Mouse (Mus musculus): ENCODE data around the gene Pqlc3.

The Pqlc3 gene

GRCm38 (mm10) chr12:17009466-17009865, 9.3 kb upstream of the Pqlc3 start:
- in situ Hi-C loops (cut with MboI, MseI): loop anchor here (5.0 kb wide), 1 partner anchor 207 kb away; the partner anchor contains the start of gene Greb1

GRCm38 (mm10) chr12:17001211-17001610, 1.0 kb upstream of the Pqlc3 start:
- in situ Hi-C loops (cut with MboI, MseI): no loop called here

GRCm38 (mm10) chr12:17000628-17001027, 420 bp upstream of the Pqlc3 start:
- in situ Hi-C loops (cut with MboI, MseI): no loop called here

- in situ Hi-C loops (cut with MboI, MseI): no loop called here
Observed at GRCm38 (mm10) chr12:16999146-16999545, 1.1 kb downstream of the Pqlc3 start.

- in situ Hi-C loops (cut with MboI, MseI): no loop called here
Observed at GRCm38 (mm10) chr12:16996886-16997462, 3.2 kb downstream of the Pqlc3 start.

GRCm38 (mm10) chr12:16996281-16996680, 3.9 kb downstream of the Pqlc3 start:
- in situ Hi-C loops (cut with MboI, MseI): no loop called here

- in situ Hi-C loops (cut with MboI, MseI): no loop called here
Observed at GRCm38 (mm10) chr12:16994291-16994690, 5.9 kb downstream of the Pqlc3 start.

- in situ Hi-C loops (cut with MboI, MseI): no loop called here
Observed at GRCm38 (mm10) chr12:16992355-16992754, 7.9 kb downstream of the Pqlc3 start.

- in situ Hi-C loops (cut with MboI, MseI): no loop called here
Observed at GRCm38 (mm10) chr12:16991376-16991775, 8.8 kb downstream of the Pqlc3 start.

GRCm38 (mm10) chr12:16985778-16986177, 14.4 kb downstream of the Pqlc3 start:
- in situ Hi-C loops (cut with MboI, MseI): no loop called here

GRCm38 (mm10) chr12:16977120-16977519, 23.1 kb downstream of the Pqlc3 start:
- in situ Hi-C loops (cut with MboI, MseI): no loop called here

GRCm38 (mm10) chr12:16966811-16967210, 33.4 kb downstream of the Pqlc3 start:
- in situ Hi-C loops (cut with MboI, MseI): no loop called here

- in situ Hi-C loops (cut with MboI, MseI): no loop called here
Observed at GRCm38 (mm10) chr12:16963354-16963753, 36.9 kb downstream of the Pqlc3 start.

- in situ Hi-C loops (cut with MboI, MseI): no loop called here
Observed at GRCm38 (mm10) chr12:16958851-16959250, 41.4 kb downstream of the Pqlc3 start.

GRCm38 (mm10) chr12:16948239-16948638, 52.0 kb downstream of the Pqlc3 start:
- in situ Hi-C loops (cut with MboI, MseI): no loop called here

GRCm38 (mm10) chr12:16941976-16942375, 58.2 kb downstream of the Pqlc3 start:
- in situ Hi-C loops (cut with MboI, MseI): no loop called here

Measured in T-helper 1 cell (primary cell).